Mouse (Mus musculus) C2C12 (cell line): ENCODE results near the gene Mst1.

Experiments
- CEBPB ChIP-seq: IDR thresholded peaks from one replicate; pipeline ENCODE4 v1.6.1; 2011; ENCODE audit warnings: low read depth, mild to moderate bottlenecking, control low read depth, moderate library complexity
- CTCF ChIP-seq: IDR thresholded peaks from one replicate; pipeline ENCODE4 v1.5.1; 2011; ENCODE audit not compliant: control insufficient read depth, insufficient read depth, insufficient read length
- MAX ChIP-seq: IDR thresholded peaks from one replicate; pipeline ENCODE4 v1.6.1; 2011; ENCODE audit warnings: mild to moderate bottlenecking, control low read depth
- MYOD1 ChIP-seq: IDR thresholded peaks from one replicate; pipeline ENCODE4 v1.6.1; 2011; ENCODE audit warnings: low read depth; ENCODE audit not compliant: control insufficient read depth, insufficient read length
- MYOG ChIP-seq: IDR thresholded peaks from one replicate; pipeline ENCODE4 v1.6.1; 2011; ENCODE audit not compliant: control insufficient read depth, insufficient read length; ENCODE audit errors: extremely low read depth
- USF1 ChIP-seq: IDR thresholded peaks from one replicate; pipeline ENCODE4 v1.6.1; 2011; ENCODE audit warnings: low read depth, mild to moderate bottlenecking, control low read depth, moderate library complexity

- TF ChIP-seq CTCF (no peak), MYOD1 (no peak), MYOG (no peak), USF1 (no peak), MAX (no peak), CEBPB (no peak)
These were observed 25.2 kb upstream of the Mst1 start for GRCm38 (mm10) chr9:108055061-108055460.
